9 mouse cellular contexts compared by ENCODE assay signal in genomic region chr6:29649494-29650169, GRCm38 (mm10). TPM values are rescaled to one million over a fixed set of nuclear protein-coding genes. Genes with fewer than 3 reads are reported as not detected.
DNase-seq lines count a peak whose midpoint lies in the region; ATAC-seq and TF ChIP-seq lines count a peak whose summit lies in the region.
"Had no signal": no experiment of that assay in that cellular context is flagged by ENCODE, and none has a peak within 500 bp of the region (broad histone marks: within the 10 kb centered on the region; RNA-seq: fewer than 3 reads in every experiment).

No protein-coding gene starts in this region.

- H3K9me3 ChIP-seq in limb, embryonic 11.5 days (ENCODE audit: control insufficient read depth, low read length) = no peaks in the 10 kb centered on the region
- H3K9me3 ChIP-seq in neural tube, embryonic 11.5 days (ENCODE audit: control insufficient read depth, low read length) = no peaks in the 10 kb centered on the region
- H3K9me3 ChIP-seq: embryonic facial prominence, embryonic 15.5 days had no signal

- no peaks in the 10 kb centered on the region for H3K27me3 ChIP-seq in limb, embryonic 11.5 days (ENCODE audit: control insufficient read depth, insufficient read depth, low read length)
- H3K27me3 ChIP-seq in neural tube, embryonic 11.5 days (ENCODE audit: control insufficient read depth, insufficient read depth, low read length) = no peaks in the 10 kb centered on the region
- H3K27me3 ChIP-seq in testis, adult 2 months (ENCODE audit: control insufficient read depth, insufficient read depth, low read length) = no peaks in the 10 kb centered on the region
- H3K27me3 ChIP-seq: embryonic facial prominence, embryonic 15.5 days had no signal

- no peak for TF ChIP-seq POLR2A in testis, adult 2 months (IDR thresholded peaks at IDR 0.05; ENCODE audit: control insufficient read depth, low read depth, low read length)

- peak; percentile 18 for DNase-seq in 3134 (ENCODE audit: extremely low read depth, insufficient read length, low spot score)
- DNase-seq in gastrocnemius, postnatal 10 days = peak; percentile 90
- peak; percentile 90 to 96 for DNase-seq in kidney, adult 8-10 months
- DNase-seq in limb, embryonic 11.5 days (ENCODE audit: low spot score) = peak; percentile 96
- DNase-seq in neural tube, embryonic 11.5 days (ENCODE audit: low spot score) = peak; percentile 87

- peak; percentile 92; the same call in 1 of the 2 replicates for TF ChIP-seq CTCF in testis, adult 2 months (IDR thresholded peaks at IDR 0.05; ENCODE audit: control insufficient read depth, insufficient read depth, insufficient replicate concordance, low read depth, low read length)

- H3K4me1 ChIP-seq in limb, embryonic 11.5 days (ENCODE audit: control insufficient read depth, insufficient read depth, low read length) = no peaks in the 10 kb centered on the region
- H3K4me1 ChIP-seq in neural tube, embryonic 11.5 days (ENCODE audit: control insufficient read depth, insufficient read depth, low read length) = no peaks in the 10 kb centered on the region
- H3K4me1 ChIP-seq in testis, adult 2 months (ENCODE audit: control insufficient read depth, insufficient read depth, low read length) = peaks cover 8% of the 10 kb centered on the region
- H3K4me1 ChIP-seq: embryonic facial prominence, embryonic 15.5 days had no signal

- no peak overlapping the region for H3K4me3 ChIP-seq in limb, embryonic 11.5 days (ENCODE audit: low read depth, low read length)
- H3K4me3 ChIP-seq in neural tube, embryonic 11.5 days (ENCODE audit: low read depth, low read length) = no peak overlapping the region
- peak overlapping the region; percentile 69 for H3K4me3 ChIP-seq in testis, adult 2 months (ENCODE audit: control insufficient read depth, low read depth, low read length)
- H3K4me3 ChIP-seq: embryonic facial prominence, embryonic 15.5 days had no signal

- H3K4me2 ChIP-seq in limb, embryonic 11.5 days (ENCODE audit: low read depth, severe bottlenecking) = no peak overlapping the region
- no peak overlapping the region for H3K4me2 ChIP-seq in neural tube, embryonic 11.5 days (ENCODE audit: low read depth)
- H3K4me2 ChIP-seq: embryonic facial prominence, embryonic 15.5 days had no signal

- ATAC-seq in activated CD4-positive, CD25-positive, alpha-beta regulatory T cell, adult 4 months = peak; percentile 49
- peak; percentile 96 for ATAC-seq in common myeloid progenitor, adult 5-6 weeks (replicated peaks; ENCODE audit: low read depth, poor library complexity, severe bottlenecking)
- 0 out of 2 replicates have a peak, but pooled peaks have one; percentile 54 for ATAC-seq in limb, embryonic 11.5 days (ENCODE audit: insufficient number of reproducible peaks, low FRiP score, low TSS enrichment, low read depth)
- ATAC-seq in neural tube, embryonic 11.5 days (ENCODE audit: insufficient read depth, low FRiP score, low TSS enrichment) = no peak; the same call in 1 of the 2 replicates

- H3K36me3 ChIP-seq in limb, embryonic 11.5 days (ENCODE audit: control insufficient read depth, insufficient read depth, low read length) = no peaks in the 10 kb centered on the region
- H3K36me3 ChIP-seq in neural tube, embryonic 11.5 days (ENCODE audit: control insufficient read depth, insufficient read depth, low read length) = no peaks in the 10 kb centered on the region
- no peaks in the 10 kb centered on the region for H3K36me3 ChIP-seq in testis, adult 2 months (ENCODE audit: control insufficient read depth, insufficient read depth, low read length)
- H3K36me3 ChIP-seq: embryonic facial prominence, embryonic 15.5 days had no signal

- H3K9ac ChIP-seq in limb, embryonic 11.5 days (ENCODE audit: low read length) = no peak overlapping the region
- H3K9ac ChIP-seq in neural tube, embryonic 11.5 days (ENCODE audit: low read length) = no peak overlapping the region
- H3K9ac ChIP-seq: embryonic facial prominence, embryonic 15.5 days had no signal

- WGBS in limb, embryonic 11.5 days = 36% methylated on average over 14 of the region's 14 CpGs
- WGBS in neural tube, embryonic 11.5 days = 36% methylated on average over 14 of the region's 14 CpGs

- H3K27ac ChIP-seq in limb, embryonic 11.5 days (replicated peaks; ENCODE audit: low read depth, low read length) = no peak overlapping the region
- no peak overlapping the region for H3K27ac ChIP-seq in neural tube, embryonic 11.5 days (ENCODE audit: low read depth, low read length)
- H3K27ac ChIP-seq in testis, adult 2 months (ENCODE audit: control insufficient read depth, insufficient read depth, low read depth, low read length) = no peak overlapping the region
- H3K27ac ChIP-seq: embryonic facial prominence, embryonic 15.5 days had no signal

RNA-seq across cellular contexts. Expression of gene Tnpo3, which starts 39.9 kb away (rescaled TPM):
- polyA plus RNA-seq in activated CD4-positive, CD25-positive, alpha-beta regulatory T cell, adult 4 months (2017; shearing (Covaris generic)) = 10 to 100 TPM; 67.1 to 70.6 TPM
- total RNA-seq in common myeloid progenitor, adult 5-6 weeks (2017) = 64.1 and 96.2 TPM in 2 replicates
- total RNA-seq in gastrocnemius, postnatal 10 days (2021) = 10 to 100 TPM; 33.8 to 37.1 TPM
- 109 and 117 TPM in 2 replicates for polyA plus RNA-seq in limb, embryonic 11.5 days (2014; fragmentation: Nextera tagmentation; extraction: Ambion mirVana)
- 109 and 118 TPM in 2 replicates for polyA plus RNA-seq in neural tube, embryonic 11.5 days (2014; fragmentation: Nextera tagmentation; extraction: Ambion mirVana)
- 28.0 and 28.9 TPM in 2 replicates for polyA plus RNA-seq in testis, adult 2 months (2012; rRNA removed)

RNA-seq across cellular contexts. Expression of gene Tspan33, which starts 44.4 kb away (rescaled TPM):
- polyA plus RNA-seq in activated CD4-positive, CD25-positive, alpha-beta regulatory T cell, adult 4 months (2017; shearing (Covaris generic)) = under 1 TPM in 1 of 2 experiments, not detected in 1; 0.21 TPM
- total RNA-seq in common myeloid progenitor, adult 5-6 weeks (2017) = 17.7 and 22.1 TPM in 2 replicates
- total RNA-seq in gastrocnemius, postnatal 10 days (2021) = 1 to 10 TPM; 3.1 to 5.1 TPM
- 3.1 and 4.7 TPM in 2 replicates for polyA plus RNA-seq in limb, embryonic 11.5 days (2014; fragmentation: Nextera tagmentation; extraction: Ambion mirVana)
- polyA plus RNA-seq in neural tube, embryonic 11.5 days (2014; fragmentation: Nextera tagmentation; extraction: Ambion mirVana) = 5.0 and 5.2 TPM in 2 replicates
- polyA plus RNA-seq in testis, adult 2 months (2012; rRNA removed) = 9.3 and 10.8 TPM in 2 replicates

Comparison
In these comparisons a context has a peak if more than half of its experiments do, and no peak if none do; other contexts are left out.
1. DNase-seq: peak in every context shown above with its lines; median percentile 96 in limb, embryonic 11.5 days; 93 in kidney, adult 8-10 months; 90 in gastrocnemius, postnatal 10 days; 87 in neural tube, embryonic 11.5 days; 18 in 3134.